Mouse (Mus musculus) midbrain, embryonic 11.5 days (tissue): ENCODE measurements around the gene Slc25a21. TPM values are rescaled to one million over a fixed set of nuclear protein-coding genes. Genes with fewer than 3 reads are reported as not detected.

ENCODE experiments used
- ATAC-seq: fragments of 200-750 bp; cut with Nextera tagmentation; 2 replicates; pipeline ENCODE4 v1.8.0; 2017; ENCODE audit warnings: moderate TSS enrichment, moderate library complexity; ENCODE audit not compliant: low FRiP score
- DNase-seq: peaks from one replicate; pipeline ENCODE4 v3.0.0; 2015; ENCODE audit warnings: low spot score; ENCODE audit errors: missing footprints
- H3K27ac ChIP-seq: fragments of 300-500 bp; sonication (generic); 2 replicates; pipeline ENCODE4 v1.5.1; 2014; ENCODE audit warnings: low read depth, low read length
- H3K27me3 ChIP-seq: fragments of 300-500 bp; sonication (generic); 2 replicates; pipeline ENCODE4 v1.6.1; 2014; ENCODE audit warnings: mild to moderate bottlenecking, low read length, moderate library complexity, mixed read lengths; ENCODE audit not compliant: control insufficient read depth, insufficient read depth
- H3K36me3 ChIP-seq: fragments of 300-500 bp; sonication (generic); 2 replicates; pipeline ENCODE4 v1.6.1; 2014; ENCODE audit warnings: mild to moderate bottlenecking, low read length, moderate library complexity, mixed read lengths; ENCODE audit not compliant: control insufficient read depth, insufficient read depth
- H3K4me1 ChIP-seq: fragments of 300-500 bp; sonication (generic); 2 replicates; pipeline ENCODE4 v1.6.1; 2014; ENCODE audit warnings: low read length; ENCODE audit not compliant: control insufficient read depth, insufficient read depth
- H3K4me2 ChIP-seq: fragments of 300-500 bp; sonication (generic); 2 replicates; pipeline ENCODE4 v1.6.1; 2014; ENCODE audit warnings: mild to moderate bottlenecking, moderate library complexity
- H3K4me3 ChIP-seq: fragments of 300-500 bp; sonication (generic); 2 replicates; pipeline ENCODE4 v1.5.1; 2014; ENCODE audit warnings: low read depth, low read length
- H3K9ac ChIP-seq: fragments of 300-500 bp; sonication (generic); 2 replicates; pipeline ENCODE4 v1.6.1; 2014; ENCODE audit warnings: low read length
- H3K9me3 ChIP-seq: fragments of 300-500 bp; sonication (generic); 2 replicates; pipeline ENCODE4 v1.6.1; 2016; ENCODE audit warnings: low read length; ENCODE audit not compliant: control insufficient read depth
- WGBS: fragments of 180-500 bp; shearing (Covaris S2); extraction: QIAGEN DNeasy Blood & Tissue Kit; methylation state at CpG from one replicate; pipeline ENCODE4 v1.1.7; 2014; 5-methylcytosine and 5-hydroxymethylcytosine counted together
- polyA plus RNA-seq: library from polyadenylated mRNA; unstranded; fragments of >200 nt; fragmentation: Nextera tagmentation; extraction: Ambion mirVana; gene quantifications from 2 replicates; pipeline ENCODE4 v1.2.1, GENCODE M21; 2014

The Slc25a21 gene
- polyA plus RNA-seq, 1 experiment from 2014 or later, result 2.5 TPM

GRCm38 (mm10) chr12:56674726-56675125 is 522.5 kb downstream of the Slc25a21 start:
- DNase-seq (no peak), ATAC-seq (no peak)
- H3K9me3 ChIP-seq, result no peaks in the 10 kb centered on the region
- no peak overlapping the region for H3K4me2 ChIP-seq
- peaks cover 3% of the 10 kb centered on the region; the same call in 1 of the 2 replicates for H3K27me3 ChIP-seq
- no peaks in the 10 kb centered on the region for H3K4me1 ChIP-seq
- H3K9ac ChIP-seq, result no peak overlapping the region
- H3K27ac ChIP-seq, result no peak overlapping the region
- no peaks in the 10 kb centered on the region for H3K36me3 ChIP-seq
- no peak overlapping the region for H3K4me3 ChIP-seq
- 35% methylated on average over 3 of the region's 3 CpGs for WGBS

GRCm38 (mm10) chr12:56670795-56671194 is 526.5 kb downstream of the Slc25a21 start:
- Histone ChIP-seq H3K9ac (no peak overlapping the region), H3K9me3 (no peaks in the 10 kb centered on the region), H3K36me3 (no peaks in the 10 kb centered on the region), H3K4me3 (no peak overlapping the region), H3K27me3 (no peaks in the 10 kb centered on the region; the same call in 1 of the 2 replicates), H3K4me2 (no peak overlapping the region), H3K27ac (no peak overlapping the region), H3K4me1 (no peaks in the 10 kb centered on the region)
- DNase-seq (no peak), ATAC-seq (no peak)
- 95% methylated on average over 9 of the region's 9 CpGs for WGBS

- H3K4me1 ChIP-seq, result no peaks in the 10 kb centered on the region
- ATAC-seq (0 out of 2 replicates have a peak, but pooled peaks have one; percentile 38), DNase-seq (no peak)
- H3K27me3 ChIP-seq, result no peaks in the 10 kb centered on the region; the same call in 1 of the 2 replicates
- no peaks in the 10 kb centered on the region for H3K9me3 ChIP-seq
- no peaks in the 10 kb centered on the region for H3K36me3 ChIP-seq
- no peak overlapping the region for H3K27ac ChIP-seq
- H3K4me3 ChIP-seq, result no peak overlapping the region
- H3K4me2 ChIP-seq, result no peak overlapping the region
- 81% methylated on average over 9 of the region's 9 CpGs for WGBS
- no peak overlapping the region for H3K9ac ChIP-seq
Measured at GRCm38 (mm10) chr12:56669451-56670122, 527.7 kb downstream of the Slc25a21 start.

Other genes with a start within 250 kb of the Slc25a21 start
- gene Prps1l3, start 32.9 kb upstream of the Slc25a21 start, polyA plus RNA-seq, result 78.1 and 86.4 TPM in 2 replicates
- gene Mipol1, start 33.0 kb upstream of the Slc25a21 start, polyA plus RNA-seq, result 7.6 and 9.5 TPM in 2 replicates